Mouse (Mus musculus): ENCODE measurements around the gene Ercc8. TPM values are rescaled to one million over a fixed set of nuclear protein-coding genes. Genes with fewer than 3 reads are reported as not detected.

Gene Ercc8
- polyA plus RNA-seq, 1 experiment from 2014 or later, result 36.2 TPM

- no peaks in the 10 kb centered on the region for H3K36me3 ChIP-seq (ENCODE audit: control insufficient read depth, insufficient read depth, low read length)
- H3K4me3 ChIP-seq (ENCODE audit: low read depth, low read length), result no peak overlapping the region
- 93% methylated on average over 8 of the region's 8 CpGs for WGBS
- H3K27me3 ChIP-seq (replicated peaks; ENCODE audit: control insufficient read depth, insufficient read depth, low read length), result no peaks in the 10 kb centered on the region
- no peak overlapping the region for H3K9ac ChIP-seq (ENCODE audit: low read length)
- ATAC-seq (no peak), DNase-seq (ENCODE audit: low spot score) (no peak)
- H3K9me3 ChIP-seq (replicated peaks; ENCODE audit: control insufficient read depth, low read length), result no peaks in the 10 kb centered on the region
- no peak overlapping the region for H3K27ac ChIP-seq (ENCODE audit: low read depth, low read length)
- no peaks in the 10 kb centered on the region for H3K4me1 ChIP-seq (ENCODE audit: control insufficient read depth, insufficient read depth, low read length)
- no peak overlapping the region for H3K4me2 ChIP-seq (ENCODE audit: low read length)
These were observed 14.4 kb upstream of the Ercc8 start for GRCm38 (mm10) chr13:108144086-108144485.

DNA sequence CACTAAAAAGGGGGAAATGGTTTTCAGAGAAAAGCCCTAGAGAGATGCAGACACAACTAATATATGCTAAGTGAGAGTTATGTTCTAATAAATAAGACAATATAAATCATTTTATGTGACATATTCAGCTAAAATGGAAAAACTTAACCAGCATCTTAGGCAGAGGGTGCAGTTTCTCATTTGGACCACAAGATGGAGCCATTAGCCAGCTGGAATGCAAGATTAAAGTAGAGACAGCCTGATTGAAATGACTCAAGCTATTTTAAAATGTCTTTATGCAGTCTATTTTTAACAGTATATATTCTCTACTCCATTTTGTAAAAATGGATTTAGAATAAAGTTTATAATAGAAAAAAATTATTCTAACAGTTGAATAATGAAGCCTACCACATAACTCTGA is 6.7 kb upstream of the Ercc8 start:
- Histone ChIP-seq H3K4me3 (ENCODE audit: low read depth, low read length) (no peak overlapping the region), H3K9me3 (replicated peaks; ENCODE audit: control insufficient read depth, low read length) (no peaks in the 10 kb centered on the region), H3K4me2 (ENCODE audit: low read length) (no peak overlapping the region), H3K27me3 (replicated peaks; ENCODE audit: control insufficient read depth, insufficient read depth, low read length) (no peaks in the 10 kb centered on the region), H3K4me1 (ENCODE audit: control insufficient read depth, insufficient read depth, low read length) (no peaks in the 10 kb centered on the region), H3K27ac (ENCODE audit: low read depth, low read length) (no peak overlapping the region), H3K36me3 (ENCODE audit: control insufficient read depth, insufficient read depth, low read length) (no peaks in the 10 kb centered on the region), H3K9ac (ENCODE audit: low read length) (no peak overlapping the region)
- peak; percentile 60 for DNase-seq (ENCODE audit: low spot score)
- no peak for ATAC-seq

- WGBS, result 61% methylated on average over 8 of the region's 8 CpGs
- no peak overlapping the region for H3K9ac ChIP-seq (ENCODE audit: low read length)
- peaks cover 4% of the 10 kb centered on the region for H3K4me1 ChIP-seq (ENCODE audit: control insufficient read depth, insufficient read depth, low read length)
- H3K4me3 ChIP-seq (ENCODE audit: low read depth, low read length), result no peak overlapping the region
- no peak overlapping the region for H3K4me2 ChIP-seq (ENCODE audit: low read length)
- H3K9me3 ChIP-seq (replicated peaks; ENCODE audit: control insufficient read depth, low read length), result no peaks in the 10 kb centered on the region
- ATAC-seq (peak; percentile 67), DNase-seq (ENCODE audit: low spot score) (peak; percentile 90)
- no peaks in the 10 kb centered on the region for H3K36me3 ChIP-seq (ENCODE audit: control insufficient read depth, insufficient read depth, low read length)
- H3K27ac ChIP-seq (ENCODE audit: low read depth, low read length), result no peak overlapping the region
- no peaks in the 10 kb centered on the region for H3K27me3 ChIP-seq (replicated peaks; ENCODE audit: control insufficient read depth, insufficient read depth, low read length)
These were observed 5.7 kb upstream of the Ercc8 start for GRCm38 (mm10) chr13:108152650-108153372.

- Histone ChIP-seq H3K4me1 (ENCODE audit: control insufficient read depth, insufficient read depth, low read length) (peaks cover 12% of the 10 kb centered on the region), H3K27ac (ENCODE audit: low read depth, low read length) (no peak overlapping the region), H3K9ac (ENCODE audit: low read length) (no peak overlapping the region), H3K4me3 (ENCODE audit: low read depth, low read length) (no peak overlapping the region), H3K4me2 (ENCODE audit: low read length) (peak overlapping the region; percentile 58), H3K9me3 (replicated peaks; ENCODE audit: control insufficient read depth, low read length) (no peaks in the 10 kb centered on the region), H3K36me3 (ENCODE audit: control insufficient read depth, insufficient read depth, low read length) (peaks cover 12% of the 10 kb centered on the region), H3K27me3 (replicated peaks; ENCODE audit: control insufficient read depth, insufficient read depth, low read length) (no peaks in the 10 kb centered on the region)
- no peak for ATAC-seq
- WGBS, result 80% methylated on average over 2 of the region's 2 CpGs
- DNase-seq (ENCODE audit: low spot score), result no peak
These were observed 1.4 kb upstream of the Ercc8 start for GRCm38 (mm10) chr13:108157156-108157555.

- peak; percentile 35 for DNase-seq (ENCODE audit: low spot score)
- H3K9me3 ChIP-seq (replicated peaks; ENCODE audit: control insufficient read depth, low read length), result no peaks in the 10 kb centered on the region
- no peak overlapping the region for H3K27ac ChIP-seq (ENCODE audit: low read depth, low read length)
- no peaks in the 10 kb centered on the region for H3K27me3 ChIP-seq (replicated peaks; ENCODE audit: control insufficient read depth, insufficient read depth, low read length)
- H3K36me3 ChIP-seq (ENCODE audit: control insufficient read depth, insufficient read depth, low read length), result peaks cover 14% of the 10 kb centered on the region
- WGBS, result 2% methylated on average over 41 of the region's 42 CpGs
- peak overlapping the region; percentile 79 for H3K9ac ChIP-seq (ENCODE audit: low read length)
- no peak; the same call in 1 of the 2 replicates for ATAC-seq
- peak overlapping the region; percentile 58 for H3K4me2 ChIP-seq (ENCODE audit: low read length)
- peak overlapping the region; percentile 87 for H3K4me3 ChIP-seq (ENCODE audit: low read depth, low read length)
- H3K4me1 ChIP-seq (ENCODE audit: control insufficient read depth, insufficient read depth, low read length), result peaks cover 12% of the 10 kb centered on the region
These were observed 633 bp upstream of the Ercc8 start for GRCm38 (mm10) chr13:108157732-108158464.

DNA sequence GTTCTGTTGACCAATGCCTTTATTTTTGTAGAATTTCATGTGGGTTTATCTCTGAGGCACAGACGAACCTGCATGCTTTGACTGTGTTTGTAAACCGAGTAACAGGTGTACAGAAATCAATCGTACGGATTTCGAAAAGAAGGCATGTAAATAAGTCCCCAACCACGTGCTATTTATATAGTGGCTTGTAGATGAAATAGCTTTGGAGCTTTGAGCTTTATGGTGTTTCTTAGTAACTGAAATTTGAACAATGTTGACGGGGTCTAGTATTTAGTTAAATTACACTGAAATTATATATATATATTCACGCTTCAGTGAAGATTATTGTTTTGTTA is 677 bp downstream of the Ercc8 start:
- H3K36me3 ChIP-seq (ENCODE audit: control insufficient read depth, insufficient read depth, low read length), result peaks cover 18% of the 10 kb centered on the region
- peaks cover 12% of the 10 kb centered on the region for H3K4me1 ChIP-seq (ENCODE audit: control insufficient read depth, insufficient read depth, low read length)
- WGBS, result 7% methylated on average over 8 of the region's 8 CpGs
- no peaks in the 10 kb centered on the region for H3K9me3 ChIP-seq (replicated peaks; ENCODE audit: control insufficient read depth, low read length)
- peak overlapping the region; percentile 83 for H3K4me2 ChIP-seq (ENCODE audit: low read length)
- peak overlapping the region; percentile 79 for H3K9ac ChIP-seq (ENCODE audit: low read length)
- peak overlapping the region; percentile 87 for H3K4me3 ChIP-seq (ENCODE audit: low read depth, low read length)
- ATAC-seq (no peak), DNase-seq (ENCODE audit: low spot score) (no peak)
- H3K27ac ChIP-seq (ENCODE audit: low read depth, low read length), result no peak overlapping the region
- H3K27me3 ChIP-seq (replicated peaks; ENCODE audit: control insufficient read depth, insufficient read depth, low read length), result no peaks in the 10 kb centered on the region

DNA sequence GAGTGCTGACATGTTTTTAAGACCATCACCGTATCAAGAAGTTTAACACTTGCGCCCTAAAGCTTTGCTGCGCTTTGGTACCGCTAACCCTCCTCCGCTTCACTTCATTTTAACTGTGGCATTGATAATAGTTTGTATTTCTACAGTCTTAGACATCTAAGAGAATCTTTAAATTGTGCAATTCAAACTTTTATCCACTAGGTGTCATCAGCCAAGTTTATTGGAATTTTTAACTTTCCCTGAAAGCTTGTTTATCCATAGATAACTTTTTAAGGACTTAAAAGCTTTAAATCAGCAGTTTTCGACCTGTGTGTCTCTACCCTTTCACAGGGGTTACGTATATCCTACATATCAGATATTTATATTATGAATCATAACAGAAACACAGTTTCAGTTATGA is 1.4 kb downstream of the Ercc8 start:
- Histone ChIP-seq H3K4me3 (ENCODE audit: low read depth, low read length) (no peak overlapping the region), H3K27me3 (replicated peaks; ENCODE audit: control insufficient read depth, insufficient read depth, low read length) (no peaks in the 10 kb centered on the region), H3K36me3 (ENCODE audit: control insufficient read depth, insufficient read depth, low read length) (peaks cover 18% of the 10 kb centered on the region), H3K9me3 (replicated peaks; ENCODE audit: control insufficient read depth, low read length) (no peaks in the 10 kb centered on the region), H3K4me2 (ENCODE audit: low read length) (peak overlapping the region; percentile 83; the same call in 1 of the 2 replicates), H3K4me1 (ENCODE audit: control insufficient read depth, insufficient read depth, low read length) (peaks cover 12% of the 10 kb centered on the region), H3K9ac (ENCODE audit: low read length) (peak overlapping the region; percentile 13; the same call in 1 of the 2 replicates), H3K27ac (ENCODE audit: low read depth, low read length) (no peak overlapping the region)
- WGBS, result 71% methylated on average over 7 of the region's 7 CpGs
- ATAC-seq, result no peak
- DNase-seq (ENCODE audit: low spot score), result peak; percentile 74

DNA sequence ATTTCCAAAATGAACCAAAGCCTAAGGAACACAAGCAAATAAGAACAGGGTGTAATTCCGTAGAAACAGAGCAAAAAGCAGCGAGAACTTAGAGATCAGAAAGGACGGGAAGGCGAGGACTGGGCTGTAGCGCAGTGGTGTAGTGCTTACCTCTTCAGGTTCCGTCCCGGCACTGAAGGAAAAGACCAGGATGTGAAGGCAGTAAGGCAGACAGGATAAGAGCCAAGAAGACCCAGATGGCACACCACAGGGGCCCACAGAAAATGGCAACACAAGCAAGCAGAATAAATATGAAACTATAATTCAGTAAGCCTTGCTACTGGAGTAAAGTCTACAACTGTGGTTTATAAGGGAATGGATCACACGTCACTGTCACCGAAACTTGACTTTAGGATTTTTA is 5.4 kb downstream of the Ercc8 start:
- no peak overlapping the region for H3K4me2 ChIP-seq (ENCODE audit: low read length)
- WGBS, result 93% methylated on average over 9 of the region's 9 CpGs

GRCm38 (mm10) chr13:108164621-108165020 is 6.1 kb downstream of the Ercc8 start:
- Histone ChIP-seq H3K4me2 (ENCODE audit: low read length) (no peak overlapping the region), H3K27ac (ENCODE audit: low read depth, low read length) (no peak overlapping the region), H3K9ac (ENCODE audit: low read length) (no peak overlapping the region), H3K4me1 (ENCODE audit: control insufficient read depth, insufficient read depth, low read length) (peaks cover 2% of the 10 kb centered on the region; the same call in 1 of the 2 replicates), H3K27me3 (replicated peaks; ENCODE audit: control insufficient read depth, insufficient read depth, low read length) (no peaks in the 10 kb centered on the region), H3K9me3 (replicated peaks; ENCODE audit: control insufficient read depth, low read length) (no peaks in the 10 kb centered on the region), H3K4me3 (ENCODE audit: low read depth, low read length) (no peak overlapping the region), H3K36me3 (ENCODE audit: control insufficient read depth, insufficient read depth, low read length) (peaks cover 18% of the 10 kb centered on the region)
- 93% methylated on average over 3 of the region's 3 CpGs for WGBS
- ATAC-seq, result no peak
- DNase-seq (ENCODE audit: low spot score), result no peak

More for the DNA sequence above, 5.4 kb downstream of the Ercc8 start:
- Histone ChIP-seq H3K9ac (ENCODE audit: low read length) (no peak overlapping the region), H3K27ac (ENCODE audit: low read depth, low read length) (no peak overlapping the region), H3K27me3 (replicated peaks; ENCODE audit: control insufficient read depth, insufficient read depth, low read length) (no peaks in the 10 kb centered on the region), H3K4me1 (ENCODE audit: control insufficient read depth, insufficient read depth, low read length) (peaks cover 6% of the 10 kb centered on the region), H3K36me3 (ENCODE audit: control insufficient read depth, insufficient read depth, low read length) (peaks cover 18% of the 10 kb centered on the region), H3K9me3 (replicated peaks; ENCODE audit: control insufficient read depth, low read length) (no peaks in the 10 kb centered on the region), H3K4me3 (ENCODE audit: low read depth, low read length) (no peak overlapping the region)
- ATAC-seq (no peak), DNase-seq (ENCODE audit: low spot score) (peak; percentile 6)

All from forebrain, embryonic 14.5 days (tissue).